8 mouse cellular contexts compared by ENCODE assay signal in the genomic region with DNA sequence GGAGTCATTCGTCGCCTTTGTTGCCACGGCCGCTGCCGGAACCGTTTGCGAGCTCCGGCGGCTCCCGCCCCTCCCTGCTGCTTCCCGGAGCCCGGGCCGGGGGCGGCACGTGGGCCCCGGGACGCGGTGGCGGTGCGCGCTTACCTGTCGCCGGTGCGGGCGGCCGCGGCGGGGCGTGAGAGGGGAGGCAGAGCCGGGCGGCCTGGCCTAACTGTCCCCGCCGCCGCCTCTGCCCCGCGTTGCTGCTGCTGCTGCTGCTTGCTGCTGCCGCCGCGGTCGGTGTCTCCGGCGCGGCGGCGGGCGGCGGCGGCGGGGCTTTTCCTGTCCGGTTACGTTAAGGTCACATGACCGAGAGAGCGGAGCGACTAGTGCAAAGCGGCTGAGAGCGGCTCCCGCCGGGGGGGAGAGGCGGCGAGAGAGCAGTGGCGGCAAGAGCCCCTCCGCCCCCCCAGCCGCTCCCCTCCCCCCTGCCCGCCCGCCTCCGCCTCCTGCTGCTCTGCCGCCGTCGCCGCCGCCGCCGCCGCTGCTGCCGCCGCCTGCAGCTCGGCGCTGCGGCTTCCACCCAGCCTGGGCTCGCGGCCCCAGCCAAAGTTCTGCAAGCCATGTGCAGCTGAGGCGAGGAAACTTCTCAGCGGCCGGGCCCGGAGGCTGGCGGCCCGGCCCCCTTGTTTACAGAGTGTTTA. TPM values are rescaled to one million over a fixed set of nuclear protein-coding genes. Genes with fewer than 3 reads are reported as not detected.
DNase-seq lines count a peak whose midpoint lies in the region; ATAC-seq and TF ChIP-seq lines count a peak whose summit lies in the region.

Gene Zbtb2 (minus strand): TSS at position 408 of the 683 bp plus-strand sequence.

- peaks cover 54% of the 10 kb centered on the region for H3K79me2 ChIP-seq in myocyte (ENCODE audit: control insufficient read depth, insufficient read depth)

- H3K36me3 ChIP-seq in embryonic facial prominence, embryonic 13.5 days, result peaks cover 1% of the 10 kb centered on the region
- no peaks in the 10 kb centered on the region for H3K36me3 ChIP-seq in liver, embryonic 11.5 days (ENCODE audit: control insufficient read depth, insufficient read depth, low read length)
- no peaks in the 10 kb centered on the region for H3K36me3 ChIP-seq in myocyte (ENCODE audit: control insufficient read depth, insufficient read depth)

- no peaks in the 10 kb centered on the region for H3K27me3 ChIP-seq in embryonic facial prominence, embryonic 13.5 days
- H3K27me3 ChIP-seq in liver, embryonic 11.5 days (replicated peaks; ENCODE audit: control insufficient read depth, insufficient read depth, low read length), result no peaks in the 10 kb centered on the region
- H3K27me3 ChIP-seq in myocyte (ENCODE audit: control insufficient read depth, insufficient read depth, insufficient read length), result no peaks in the 10 kb centered on the region

- H3K9ac ChIP-seq in embryonic facial prominence, embryonic 13.5 days, result peak within 1 kb of the TSS; percentile 98
- H3K9ac ChIP-seq in liver, embryonic 11.5 days (ENCODE audit: low read depth, low read length), result peak within 1 kb of the TSS; percentile 98

- peak; percentile 61 for DNase-seq in 416B (ENCODE audit: low read depth)
- peak; percentile 65 for DNase-seq in adrenal gland, postnatal 25 days
- DNase-seq in heart, adult 9 months (ENCODE audit: low spot score in 2 of 2), result peak; percentile 53 to 57
- peak; percentile 69 for DNase-seq in kidney, adult 9 months
- DNase-seq in liver, embryonic 11.5 days (ENCODE audit: low spot score), result peak; percentile 71
- DNase-seq in spleen, postnatal 36 days (ENCODE audit: low spot score in 2 of 2), result peak; percentile 66 to 68

- peak within 1 kb of the TSS; percentile 84 for H3K4me2 ChIP-seq in embryonic facial prominence, embryonic 13.5 days
- peak within 1 kb of the TSS; percentile 92 for H3K4me2 ChIP-seq in liver, embryonic 11.5 days
- H3K4me2 ChIP-seq in myocyte (ENCODE audit: low read depth), result peak within 1 kb of the TSS; percentile 94

- peaks cover 40% of the 10 kb centered on the region for H3K4me1 ChIP-seq in embryonic facial prominence, embryonic 13.5 days
- H3K4me1 ChIP-seq in liver, embryonic 11.5 days (replicated peaks; ENCODE audit: control insufficient read depth, insufficient read depth, low read length), result peaks cover 41% of the 10 kb centered on the region

- TF ChIP-seq POLR2A in myocyte (IDR thresholded peaks at IDR 0.05; ENCODE audit: insufficient read length, low read depth), result no peak

- H3K9me3 ChIP-seq in embryonic facial prominence, embryonic 13.5 days, result no peaks in the 10 kb centered on the region
- no peaks in the 10 kb centered on the region for H3K9me3 ChIP-seq in liver, embryonic 11.5 days (ENCODE audit: control insufficient read depth, low read length)

- under 1% methylated on average over 65 of the region's 87 CpGs for WGBS in embryonic facial prominence, embryonic 13.5 days
- WGBS in liver, embryonic 11.5 days, result under 1% methylated on average over 71 of the region's 87 CpGs

- H3K27ac ChIP-seq in embryonic facial prominence, embryonic 13.5 days, result peak within 1 kb of the TSS; percentile 99
- peak within 1 kb of the TSS; percentile 99 for H3K27ac ChIP-seq in liver, embryonic 11.5 days (ENCODE audit: low read depth, low read length)

- H3K4me3 ChIP-seq in embryonic facial prominence, embryonic 13.5 days, result peak within 1 kb of the TSS; percentile 98
- H3K4me3 ChIP-seq in liver, embryonic 11.5 days (ENCODE audit: low read depth, low read length), result peak within 1 kb of the TSS; percentile 98
- H3K4me3 ChIP-seq in myocyte, result peak within 1 kb of the TSS; percentile 57

- H3ac ChIP-seq in myocyte (ENCODE audit: control insufficient read depth, insufficient read length), result peak within 1 kb of the TSS; percentile 99

- no peak for ATAC-seq in embryonic facial prominence, embryonic 13.5 days (ENCODE audit: insufficient number of reproducible peaks, insufficient read depth, low FRiP score, low TSS enrichment, low read depth)
- ATAC-seq in liver, embryonic 11.5 days (replicated peaks; ENCODE audit: low FRiP score), result 0 out of 2 replicates have a peak, but pooled peaks have one; percentile 3

TF ChIP-seq in myocyte, 11 proteins besides CTCF, POLR2A, EP300 and RAD21:
- TF ChIP-seq CEBPB (IDR thresholded peaks at IDR 0.05; ENCODE audit: insufficient read depth, poor library complexity, severe bottlenecking) (no peak), MAX (IDR thresholded peaks at IDR 0.05; ENCODE audit: low read depth) (no peak), POLR2AphosphoS2 (IDR thresholded peaks at IDR 0.05; ENCODE audit: insufficient read length, low read depth) (no peak)

RNA-seq across cellular contexts. Expression of gene Zbtb2, which starts in this region (rescaled TPM):
- total RNA-seq in adrenal gland, postnatal 25 days (2021), result 11.0 and 11.5 TPM in 2 replicates
- 15.3 and 15.5 TPM in 2 replicates for polyA plus RNA-seq in embryonic facial prominence, embryonic 13.5 days (2015; fragmentation: Nextera tagmentation; extraction: Ambion mirVana)
- polyA plus RNA-seq in liver, embryonic 11.5 days (2014; fragmentation: Nextera tagmentation; extraction: Ambion mirVana), result 11.7 and 12.3 TPM in 2 replicates
- 3.8 TPM for polyA plus RNA-seq in myocyte (2012; fragmentation: generic; extraction: Trizol)
